Mouse (Mus musculus) lung, embryonic 14.5 days (tissue): ENCODE data around the gene 2410015M20Rik. TPM values are rescaled to one million over a fixed set of nuclear protein-coding genes. Genes with fewer than 3 reads are reported as not detected.

Experiments used
- ATAC-seq: fragments of 200-750 bp; cut with Nextera tagmentation; 2 replicates; pipeline ENCODE4 v1.8.0; 2017; ENCODE audit warnings: mild to moderate bottlenecking, moderate TSS enrichment, moderate library complexity; ENCODE audit not compliant: insufficient read depth
- DNase-seq: peaks from one replicate; pipeline ENCODE4 v3.0.0-alpha.2; 2015
- H3K27ac ChIP-seq: fragments of 300-500 bp; sonication (generic); 2 replicates; pipeline ENCODE4 v1.5.1; 2014; ENCODE audit warnings: low read depth, mild to moderate bottlenecking, moderate library complexity
- H3K27me3 ChIP-seq: fragments of 300-500 bp; sonication (generic); 2 replicates; pipeline ENCODE4 v1.6.1; 2014; ENCODE audit warnings: low read length, control low read depth; ENCODE audit not compliant: insufficient read depth
- H3K36me3 ChIP-seq: fragments of 300-500 bp; sonication (generic); 2 replicates; pipeline ENCODE4 v1.6.1; 2014; ENCODE audit warnings: control low read depth; ENCODE audit not compliant: insufficient read depth
- H3K4me1 ChIP-seq: fragments of 300-500 bp; sonication (generic); 2 replicates; pipeline ENCODE4 v1.6.1; 2014; ENCODE audit warnings: antibody characterized with exemption, control low read depth; ENCODE audit not compliant: insufficient read depth
- H3K4me2 ChIP-seq: fragments of 300-500 bp; sonication (generic); 2 replicates; pipeline ENCODE4 v1.6.1; 2014; ENCODE audit warnings: mild to moderate bottlenecking
- H3K4me3 ChIP-seq: fragments of 300-500 bp; sonication (generic); 2 replicates; pipeline ENCODE4 v1.5.1; 2014; ENCODE audit warnings: low read depth, low read length
- H3K9ac ChIP-seq: fragments of 300-500 bp; sonication (generic); 2 replicates; pipeline ENCODE4 v1.6.1; 2014
- H3K9me3 ChIP-seq: fragments of 300-500 bp; sonication (generic); 2 replicates; pipeline ENCODE4 v1.6.1; 2016; ENCODE audit warnings: low read depth, low read length, control low read depth
- CTCF ChIP-seq: IDR thresholded peaks from 2 replicates; pipeline ENCODE4 v1.5.1; 2016; ENCODE audit warnings: antibody characterized with exemption, low read depth
- WGBS: fragments of 180-500 bp; shearing (Covaris S2); extraction: QIAGEN DNeasy Blood & Tissue Kit; methylation state at CpG from one replicate; pipeline ENCODE4 v1.1.7; 2014; 5-methylcytosine and 5-hydroxymethylcytosine counted together
- polyA plus RNA-seq: library from polyadenylated mRNA; unstranded; fragments of >200 nt; fragmentation: Nextera tagmentation; extraction: Ambion mirVana; gene quantifications from 2 replicates; pipeline ENCODE4 v1.2.1, GENCODE M21; 2014

Gene 2410015M20Rik
- polyA plus RNA-seq, 1 experiment from 2014 or later: 201 TPM

DNA sequence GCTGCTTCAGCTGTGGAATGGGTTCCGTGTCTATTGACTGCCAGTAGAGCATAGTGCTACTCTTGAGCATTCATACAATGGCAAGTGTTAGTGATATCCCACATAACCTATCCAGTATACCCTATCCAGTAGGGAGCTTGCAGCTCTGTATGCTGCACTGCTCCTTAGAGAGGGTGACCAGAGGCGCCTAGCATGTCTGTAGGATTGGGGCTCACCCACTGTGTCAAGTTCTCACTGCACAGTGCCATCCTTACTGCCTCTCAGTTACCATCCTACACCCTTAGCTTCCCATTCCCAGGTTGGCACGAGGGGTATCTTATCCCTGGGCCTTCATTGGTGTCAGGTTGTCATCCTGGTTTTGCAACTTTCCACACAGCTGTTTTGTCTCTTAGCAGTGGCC lies 5.1 kb downstream of the 2410015M20Rik start:
- no peak overlapping the region for H3K4me3 ChIP-seq
- DNase-seq (no peak), ATAC-seq (no peak)
- H3K27me3 ChIP-seq: no peaks in the 10 kb centered on the region
- H3K4me2 ChIP-seq: no peak overlapping the region
- H3K27ac ChIP-seq: no peak overlapping the region
- 92% methylated on average over 3 of the region's 3 CpGs for WGBS
- no peak for TF ChIP-seq CTCF
- H3K9ac ChIP-seq: no peak overlapping the region
- no peaks in the 10 kb centered on the region for H3K9me3 ChIP-seq
- H3K4me1 ChIP-seq: peaks cover 5% of the 10 kb centered on the region; the same call in 1 of the 2 replicates
- H3K36me3 ChIP-seq: peaks cover 86% of the 10 kb centered on the region

DNA sequence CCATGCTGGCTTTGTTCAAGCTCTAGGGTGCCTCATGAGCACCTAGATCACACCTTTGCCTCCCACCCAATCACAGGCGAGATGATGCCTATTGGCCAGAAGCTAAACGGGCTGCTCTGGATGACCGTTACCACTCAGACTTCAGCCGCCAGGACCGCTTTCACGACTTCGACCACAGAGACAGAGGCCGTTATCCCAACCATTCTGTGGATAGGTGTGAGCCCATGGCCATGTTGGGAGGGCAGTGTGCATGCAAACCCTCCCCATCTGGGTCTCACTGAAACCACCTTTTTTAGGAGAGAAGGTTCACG lies 5.5 kb downstream of the 2410015M20Rik start:
- no peak overlapping the region for H3K4me2 ChIP-seq
- no peaks in the 10 kb centered on the region for H3K9me3 ChIP-seq
- no peaks in the 10 kb centered on the region for H3K27me3 ChIP-seq
- 82% methylated on average over 9 of the region's 9 CpGs for WGBS
- TF ChIP-seq CTCF: no peak
- H3K27ac ChIP-seq: no peak overlapping the region
- no peak overlapping the region for H3K4me3 ChIP-seq
- ATAC-seq (no peak), DNase-seq (no peak)
- peaks cover 90% of the 10 kb centered on the region for H3K36me3 ChIP-seq
- no peak overlapping the region for H3K9ac ChIP-seq
- peaks cover 5% of the 10 kb centered on the region; the same call in 1 of the 2 replicates for H3K4me1 ChIP-seq

DNA sequence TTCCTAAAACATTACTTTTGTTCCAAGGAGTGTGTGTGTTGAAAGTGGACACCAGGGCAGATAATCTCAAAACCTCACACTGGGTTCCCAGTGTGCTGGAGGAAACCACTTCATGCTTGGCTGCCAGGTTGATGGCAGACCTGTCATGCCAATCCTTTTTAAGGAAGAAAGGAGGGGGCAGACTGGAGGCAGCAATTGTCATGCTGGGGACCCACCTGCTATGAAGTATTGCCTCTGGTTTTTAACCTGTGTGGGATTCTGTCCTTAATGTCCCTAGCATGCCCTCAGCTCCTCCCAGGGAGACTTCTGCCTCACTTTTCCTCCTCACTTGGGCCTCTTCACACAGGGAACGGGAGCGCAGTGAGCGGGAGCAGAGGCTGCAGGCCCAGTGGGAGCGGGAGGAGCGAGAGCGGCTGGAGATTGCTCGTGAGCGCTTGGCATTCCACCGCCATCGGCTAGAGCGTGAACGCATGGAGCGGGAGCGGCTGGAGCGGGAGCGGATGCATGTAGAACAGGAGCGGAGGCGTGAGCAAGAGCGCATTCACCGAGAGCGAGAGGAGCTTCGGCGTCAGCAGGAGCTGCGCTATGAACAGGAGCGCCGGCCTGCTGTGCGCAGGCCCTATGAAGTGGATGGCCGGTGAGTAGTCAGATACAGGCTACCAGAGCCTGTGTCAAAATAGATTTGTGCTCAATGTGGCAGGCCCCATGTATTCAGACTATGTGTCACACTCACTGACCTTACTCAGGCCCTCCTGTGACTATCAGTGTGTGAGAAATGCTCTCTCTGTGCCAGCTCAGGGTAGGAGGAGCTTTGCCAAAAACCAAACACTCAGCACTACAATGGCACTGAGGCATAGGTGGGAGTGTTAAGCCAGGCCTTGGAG lies 6.1 kb downstream of the 2410015M20Rik start:
- ATAC-seq: no peak
- peaks cover 1% of the 10 kb centered on the region; the same call in 1 of the 2 replicates for H3K4me1 ChIP-seq
- WGBS: 92% methylated on average over 28 of the region's 28 CpGs

DNA sequence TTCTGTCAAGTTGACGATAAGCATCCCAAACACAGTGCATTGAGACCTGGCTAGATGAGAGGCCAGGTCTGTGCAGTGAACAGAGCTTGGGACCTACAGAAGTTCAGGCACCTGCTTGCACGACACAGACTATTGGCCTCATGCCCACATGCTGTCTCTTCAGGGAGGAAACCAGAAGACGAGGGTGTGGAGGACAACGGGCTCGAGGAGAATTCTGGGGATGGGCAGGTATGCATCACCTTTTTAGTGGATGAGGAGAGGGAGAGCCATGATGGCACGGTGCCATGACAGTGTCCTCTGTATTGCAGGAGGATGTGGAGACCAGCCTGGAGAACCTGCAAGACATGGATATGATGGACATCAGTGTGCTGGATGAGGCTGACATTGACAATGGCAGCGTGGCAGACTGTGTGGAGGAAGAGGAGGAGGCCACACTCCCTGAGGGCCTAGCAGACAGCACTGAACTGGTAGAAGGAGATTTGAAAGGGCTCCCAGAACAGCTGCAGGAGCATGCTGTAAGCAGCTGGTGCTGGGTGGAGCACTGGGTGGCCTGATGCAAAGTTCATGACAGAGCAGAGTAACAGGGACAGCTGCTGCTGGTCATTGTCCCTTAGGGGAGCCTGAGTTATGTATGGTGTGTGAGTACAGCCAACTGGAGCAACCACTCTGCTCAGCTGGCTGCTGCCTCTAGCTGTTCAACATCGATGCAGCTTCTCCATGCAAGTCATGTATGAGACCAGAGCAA lies 15.9 kb downstream of the 2410015M20Rik start:
- Histone ChIP-seq H3K4me3 (no peak overlapping the region), H3K36me3 (peaks cover 95% of the 10 kb centered on the region), H3K4me1 (no peaks in the 10 kb centered on the region), H3K9me3 (no peaks in the 10 kb centered on the region), H3K9ac (no peak overlapping the region), H3K27ac (no peak overlapping the region), H3K4me2 (no peak overlapping the region), H3K27me3 (no peaks in the 10 kb centered on the region)
- no peak for DNase-seq
- no peak for TF ChIP-seq CTCF
- peak; percentile 25; the same call in 1 of the 2 replicates for ATAC-seq
- 84% methylated on average over 8 of the region's 8 CpGs for WGBS

More for the DNA sequence above, 6.1 kb downstream of the 2410015M20Rik start:
- Histone ChIP-seq H3K9ac (no peak overlapping the region), H3K27ac (no peak overlapping the region), H3K4me2 (no peak overlapping the region), H3K36me3 (peaks cover 90% of the 10 kb centered on the region), H3K4me3 (no peak overlapping the region), H3K9me3 (no peaks in the 10 kb centered on the region), H3K27me3 (no peaks in the 10 kb centered on the region)
- no peak for DNase-seq
- TF ChIP-seq CTCF: no peak

DNA sequence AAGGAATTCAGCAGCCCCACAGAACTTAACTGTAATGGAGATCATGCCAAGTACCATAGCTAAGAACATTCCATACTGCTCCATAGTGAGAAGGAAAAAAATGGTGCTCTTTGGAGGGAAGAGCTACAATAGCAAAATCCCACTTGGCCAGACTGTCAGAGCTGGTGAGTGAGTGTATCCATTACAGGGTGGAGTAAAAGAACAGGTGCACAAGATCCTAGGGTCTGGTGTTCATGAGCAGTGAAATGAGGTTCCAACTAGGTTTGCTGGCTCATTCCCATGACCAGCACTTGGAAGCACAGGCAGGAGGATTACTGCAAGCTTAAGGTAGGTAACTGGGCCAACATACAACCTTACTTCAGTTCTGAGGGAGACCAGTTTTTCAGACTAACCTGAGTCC lies 17.0 kb downstream of the 2410015M20Rik start:
- DNase-seq (no peak), ATAC-seq (no peak)
- Histone ChIP-seq H3K4me1 (no peaks in the 10 kb centered on the region), H3K4me2 (no peak overlapping the region), H3K9ac (no peak overlapping the region), H3K9me3 (no peaks in the 10 kb centered on the region), H3K27ac (no peak overlapping the region), H3K27me3 (no peaks in the 10 kb centered on the region), H3K4me3 (no peak overlapping the region), H3K36me3 (peaks cover 99% of the 10 kb centered on the region)
- no peak for TF ChIP-seq CTCF

DNA sequence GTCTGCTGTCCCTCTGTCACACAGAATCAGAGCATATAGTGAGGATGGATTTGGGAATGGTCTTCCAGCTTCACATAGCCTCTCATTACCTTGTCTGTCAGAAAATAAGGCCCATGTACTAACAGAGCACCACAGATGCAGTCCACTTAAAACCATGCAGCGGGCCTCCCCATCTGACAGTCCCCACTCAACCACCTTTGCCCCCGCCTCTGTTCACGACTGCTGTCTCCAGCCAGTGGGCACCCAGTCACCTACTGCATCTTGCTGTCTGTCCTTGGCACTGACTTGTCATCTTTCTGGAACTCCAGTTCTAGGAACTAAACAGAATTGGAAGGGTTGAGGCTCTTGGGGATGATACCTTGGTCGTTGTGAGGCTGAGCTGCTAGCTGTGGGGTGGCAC lies 20.6 kb downstream of the 2410015M20Rik start:
- ATAC-seq: no peak
- Histone ChIP-seq H3K4me1 (peaks cover 4% of the 10 kb centered on the region; the same call in 1 of the 2 replicates), H3K9me3 (no peaks in the 10 kb centered on the region), H3K36me3 (peaks cover 76% of the 10 kb centered on the region), H3K27me3 (no peaks in the 10 kb centered on the region), H3K27ac (no peak overlapping the region), H3K4me3 (no peak overlapping the region), H3K9ac (no peak overlapping the region), H3K4me2 (no peak overlapping the region)
- no peak for TF ChIP-seq CTCF
- no peak for DNase-seq
- WGBS: 90% methylated on average over 4 of the region's 4 CpGs

DNA sequence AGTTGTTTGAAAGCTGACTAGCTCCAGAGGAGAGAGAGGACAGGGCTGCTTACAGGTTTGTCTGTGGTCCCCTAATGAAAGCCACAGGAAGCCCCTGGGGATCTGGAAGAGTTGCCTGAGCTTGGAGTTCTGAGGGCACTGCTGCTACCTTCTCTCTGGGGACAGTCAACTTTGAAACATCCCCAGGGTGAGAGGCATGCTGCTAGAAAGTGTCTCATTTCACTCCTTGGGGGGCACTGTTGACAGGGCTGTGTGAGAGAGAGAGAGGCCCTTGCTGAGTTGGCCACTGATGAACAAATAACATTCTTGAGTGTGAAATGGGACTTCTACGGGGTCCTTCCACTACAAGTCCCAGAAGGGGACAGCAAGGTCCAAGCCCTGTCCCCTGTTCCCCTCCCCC lies 21.8 kb downstream of the 2410015M20Rik start:
- Histone ChIP-seq H3K4me1 (peaks cover 4% of the 10 kb centered on the region; the same call in 1 of the 2 replicates), H3K9me3 (no peaks in the 10 kb centered on the region), H3K9ac (no peak overlapping the region), H3K4me3 (no peak overlapping the region), H3K36me3 (peaks cover 66% of the 10 kb centered on the region), H3K4me2 (no peak overlapping the region), H3K27me3 (no peaks in the 10 kb centered on the region), H3K27ac (no peak overlapping the region)
- 70% methylated on average over 1 of the region's 1 CpGs for WGBS
- no peak for DNase-seq
- TF ChIP-seq CTCF: no peak
- no peak for ATAC-seq
